Mouse (Mus musculus) neural tube, postnatal 0 days (tissue): Measurements from ENCODE around the gene Angel1. TPM values are rescaled to one million over a fixed set of nuclear protein-coding genes. Genes with fewer than 3 reads are reported as not detected.

Source experiments
- polyA plus RNA-seq: library from polyadenylated mRNA; unstranded; fragments of >200 nt; fragmentation: Nextera tagmentation; extraction: Ambion mirVana; gene quantifications from 2 replicates; pipeline ENCODE4 v1.2.1, GENCODE M21; 2015

The Angel1 gene
- 8.5 and 9.8 TPM in 2 replicates for polyA plus RNA-seq

GRCm38 (mm10) chr12:86726120-86726640, at the start of gene Angel1:
Angel1 (minus strand) TSS chr12:86726460.

GRCm38 (mm10) chr12:86734319-86734810, 8.1 kb upstream of the Angel1 start, which contains the start of gene Lrrc74a:
Lrrc74a (plus strand) TSS chr12:86734369.

GRCm38 (mm10) chr12:86678591-86679545, 47.4 kb downstream of the Angel1 start, which contains the start of gene Vash1:
Vash1 (plus strand) TSS chr12:86678700.

Other genes with a start within 250 kb of the Angel1 start
- gene Vash1, start 47.8 kb downstream of the Angel1 start, polyA plus RNA-seq = 25.4 and 26.3 TPM in 2 replicates
- gene Lrrc74a, start 7.9 kb upstream of the Angel1 start, polyA plus RNA-seq = not detected in 2 replicates
- 58.3 and 60.4 TPM in 2 replicates for gene Irf2bpl, start 158.3 kb upstream of the Angel1 start, polyA plus RNA-seq
- gene Cipc, start 220.6 kb upstream of the Angel1 start, polyA plus RNA-seq = 25.9 and 27.6 TPM in 2 replicates